Mouse (Mus musculus) midbrain, embryonic 10.5 days (tissue): ENCODE measurements around the gene Gpr19. TPM values are rescaled to one million over a fixed set of nuclear protein-coding genes. Genes with fewer than 3 reads are reported as not detected.

Experiments used
- DNase-seq: peaks from one replicate; pipeline ENCODE4 v3.0.0-alpha.2; 2017; ENCODE audit warnings: low spot score
- H3K27ac ChIP-seq: fragments of 300-500 bp; sonication (generic); replicated peaks from 2 replicates; pipeline ENCODE4 v1.5.1; 2016; ENCODE audit warnings: mild to moderate bottlenecking
- H3K27me3 ChIP-seq: fragments of 300-500 bp; sonication (generic); 2 replicates; pipeline ENCODE4 v1.6.1; 2016; ENCODE audit warnings: low read depth, mild to moderate bottlenecking; ENCODE audit not compliant: poor library complexity, severe bottlenecking
- H3K36me3 ChIP-seq: fragments of 300-500 bp; sonication (generic); 2 replicates; pipeline ENCODE4 v1.6.1; 2016; ENCODE audit warnings: mild to moderate bottlenecking, moderate library complexity
- H3K4me1 ChIP-seq: fragments of 300-500 bp; sonication (generic); 2 replicates; pipeline ENCODE4 v1.6.1; 2016
- H3K4me3 ChIP-seq: fragments of 300-500 bp; sonication (generic); 2 replicates; pipeline ENCODE4 v1.5.1; 2016; ENCODE audit warnings: mild to moderate bottlenecking, moderate library complexity
- H3K9me3 ChIP-seq: fragments of 300-500 bp; sonication (generic); replicated peaks from 2 replicates; pipeline ENCODE4 v1.6.1; 2016; ENCODE audit warnings: mild to moderate bottlenecking
- WGBS: fragments of 180-500 bp; shearing (Covaris S2); methylation state at CpG from one replicate; pipeline ENCODE4 v1.1.7; 2016; 5-methylcytosine and 5-hydroxymethylcytosine counted together
- polyA plus RNA-seq: library from polyadenylated mRNA; unstranded; fragments of >200 nt; fragmentation: Nextera tagmentation; extraction: Ambion mirVana; gene quantifications from 2 replicates; pipeline ENCODE4 v1.2.1, GENCODE M21; 2016

Gpr19 gene
- 32.3 and 37.7 TPM in 2 replicates for polyA plus RNA-seq

- H3K4me1 ChIP-seq = peaks cover 29% of the 10 kb centered on the region
- peak within 1 kb of the TSS; percentile 97 for H3K27ac ChIP-seq
- H3K27me3 ChIP-seq = no peaks in the 10 kb centered on the region
- peaks cover 3% of the 10 kb centered on the region for H3K36me3 ChIP-seq
- no peaks in the 10 kb centered on the region for H3K9me3 ChIP-seq
- H3K4me3 ChIP-seq = peak within 1 kb of the TSS; percentile 61
- peak; percentile 95 for DNase-seq
- under 1% methylated on average over 51 of the region's 51 CpGs for WGBS
These were observed at the start of gene Gpr19 for GRCm38 (mm10) chr6:134898095-134898965. Gene Gpr19 (minus strand): TSS chr6:134898578.

- Histone ChIP-seq H3K9me3 (no peaks in the 10 kb centered on the region), H3K4me1 (no peaks in the 10 kb centered on the region), H3K4me3 (no peak overlapping the region), H3K27ac (no peak overlapping the region), H3K27me3 (no peaks in the 10 kb centered on the region), H3K36me3 (peaks cover 52% of the 10 kb centered on the region)
- peak; percentile 49 for DNase-seq
- 52% methylated on average over 13 of the region's 13 CpGs for WGBS
These were observed 49.1 kb upstream of the Gpr19 start for GRCm38 (mm10) chr6:134947311-134948087.

GRCm38 (mm10) chr6:134946858-134947257 is 48.5 kb upstream of the Gpr19 start:
- H3K4me1 ChIP-seq = no peaks in the 10 kb centered on the region
- 88% methylated on average over 9 of the region's 9 CpGs for WGBS
- H3K4me3 ChIP-seq = no peak overlapping the region
- DNase-seq = no peak
- no peaks in the 10 kb centered on the region for H3K9me3 ChIP-seq
- H3K27ac ChIP-seq = no peak overlapping the region
- peaks cover 53% of the 10 kb centered on the region for H3K36me3 ChIP-seq
- no peaks in the 10 kb centered on the region for H3K27me3 ChIP-seq

- 87% methylated on average over 6 of the region's 6 CpGs for WGBS
- H3K9me3 ChIP-seq = no peaks in the 10 kb centered on the region
- H3K27me3 ChIP-seq = no peaks in the 10 kb centered on the region
- H3K27ac ChIP-seq = peak overlapping the region; percentile 33; the same call in 1 of the 2 replicates
- H3K4me3 ChIP-seq = no peak overlapping the region
- no peaks in the 10 kb centered on the region for H3K4me1 ChIP-seq
- H3K36me3 ChIP-seq = peaks cover 53% of the 10 kb centered on the region
- no peak for DNase-seq
These were observed 47.7 kb upstream of the Gpr19 start for GRCm38 (mm10) chr6:134946054-134946453.

GRCm38 (mm10) chr6:134943759-134944407 is 45.5 kb upstream of the Gpr19 start:
- peaks cover 50% of the 10 kb centered on the region for H3K36me3 ChIP-seq
- no peaks in the 10 kb centered on the region for H3K27me3 ChIP-seq
- WGBS = 90% methylated on average over 13 of the region's 13 CpGs
- no peak overlapping the region for H3K4me3 ChIP-seq
- no peaks in the 10 kb centered on the region for H3K9me3 ChIP-seq
- DNase-seq = no peak
- H3K27ac ChIP-seq = no peak overlapping the region
- H3K4me1 ChIP-seq = no peaks in the 10 kb centered on the region

- Histone ChIP-seq H3K4me3 (no peak overlapping the region), H3K27ac (no peak overlapping the region), H3K4me1 (no peaks in the 10 kb centered on the region), H3K36me3 (peaks cover 39% of the 10 kb centered on the region), H3K9me3 (no peaks in the 10 kb centered on the region), H3K27me3 (no peaks in the 10 kb centered on the region)
- no peak for DNase-seq
- 93% methylated on average over 4 of the region's 4 CpGs for WGBS
These were observed 41.4 kb upstream of the Gpr19 start for GRCm38 (mm10) chr6:134939781-134940180.

- Histone ChIP-seq H3K9me3 (no peaks in the 10 kb centered on the region), H3K4me3 (no peak overlapping the region), H3K27me3 (no peaks in the 10 kb centered on the region), H3K36me3 (peaks cover 12% of the 10 kb centered on the region), H3K27ac (no peak overlapping the region), H3K4me1 (peaks cover 31% of the 10 kb centered on the region)
- 89% methylated on average over 5 of the region's 5 CpGs for WGBS
- DNase-seq = no peak
These were observed 35.9 kb upstream of the Gpr19 start for GRCm38 (mm10) chr6:134934305-134934704.

GRCm38 (mm10) chr6:134933207-134933558 is 34.8 kb upstream of the Gpr19 start:
- no peak for DNase-seq
- H3K36me3 ChIP-seq = peaks cover 12% of the 10 kb centered on the region
- no peaks in the 10 kb centered on the region for H3K9me3 ChIP-seq
- peaks cover 35% of the 10 kb centered on the region for H3K4me1 ChIP-seq
- 88% methylated on average over 2 of the region's 2 CpGs for WGBS
- no peaks in the 10 kb centered on the region for H3K27me3 ChIP-seq
- no peak overlapping the region for H3K4me3 ChIP-seq
- no peak overlapping the region for H3K27ac ChIP-seq

GRCm38 (mm10) chr6:134932486-134933206 is 34.3 kb upstream of the Gpr19 start:
- Histone ChIP-seq H3K27ac (no peak overlapping the region), H3K27me3 (no peaks in the 10 kb centered on the region), H3K9me3 (no peaks in the 10 kb centered on the region), H3K4me3 (no peak overlapping the region), H3K36me3 (peaks cover 12% of the 10 kb centered on the region), H3K4me1 (peaks cover 38% of the 10 kb centered on the region)
- no peak for DNase-seq
- WGBS = 82% methylated on average over 12 of the region's 12 CpGs

GRCm38 (mm10) chr6:134931146-134931545 is 32.8 kb upstream of the Gpr19 start:
- no peaks in the 10 kb centered on the region for H3K9me3 ChIP-seq
- peak overlapping the region; percentile 74 for H3K4me3 ChIP-seq
- no peak overlapping the region for H3K27ac ChIP-seq
- H3K27me3 ChIP-seq = no peaks in the 10 kb centered on the region
- no peak for DNase-seq
- 92% methylated on average over 3 of the region's 3 CpGs for WGBS
- H3K36me3 ChIP-seq = peaks cover 12% of the 10 kb centered on the region
- H3K4me1 ChIP-seq = peaks cover 53% of the 10 kb centered on the region

GRCm38 (mm10) chr6:134930383-134930782 is 32.0 kb upstream of the Gpr19 start:
- Histone ChIP-seq H3K4me1 (peaks cover 60% of the 10 kb centered on the region), H3K27me3 (no peaks in the 10 kb centered on the region), H3K27ac (peak overlapping the region; percentile 95), H3K36me3 (peaks cover 12% of the 10 kb centered on the region), H3K4me3 (peak overlapping the region; percentile 74), H3K9me3 (no peaks in the 10 kb centered on the region)
- no peak for DNase-seq
- 91% methylated on average over 7 of the region's 7 CpGs for WGBS

GRCm38 (mm10) chr6:134929926-134930325 is 31.5 kb upstream of the Gpr19 start:
- Histone ChIP-seq H3K4me1 (peaks cover 64% of the 10 kb centered on the region), H3K9me3 (no peaks in the 10 kb centered on the region), H3K27me3 (no peaks in the 10 kb centered on the region), H3K36me3 (peaks cover 15% of the 10 kb centered on the region), H3K4me3 (peak overlapping the region; percentile 74), H3K27ac (peak overlapping the region; percentile 95)
- DNase-seq = no peak
- 63% methylated on average over 4 of the region's 4 CpGs for WGBS
